Mouse (Mus musculus) spleen, postnatal 4 days (tissue): ENCODE measurements around the gene Snip1.

ENCODE experiments used
- DNase-seq, 2 experiments: peaks; one replicate each; pipeline ENCODE4 v3.0.0; 2022; ENCODE audit warnings: low spot score in 2 of 2

Snip1 gene

GRCm38 (mm10) chr4:125066490-125067370 is at the start of gene Snip1:
Gene Snip1, plus strand, starts transcription at chr4:125066672.
- peak; percentile 90 to 94 for DNase-seq

DNA sequence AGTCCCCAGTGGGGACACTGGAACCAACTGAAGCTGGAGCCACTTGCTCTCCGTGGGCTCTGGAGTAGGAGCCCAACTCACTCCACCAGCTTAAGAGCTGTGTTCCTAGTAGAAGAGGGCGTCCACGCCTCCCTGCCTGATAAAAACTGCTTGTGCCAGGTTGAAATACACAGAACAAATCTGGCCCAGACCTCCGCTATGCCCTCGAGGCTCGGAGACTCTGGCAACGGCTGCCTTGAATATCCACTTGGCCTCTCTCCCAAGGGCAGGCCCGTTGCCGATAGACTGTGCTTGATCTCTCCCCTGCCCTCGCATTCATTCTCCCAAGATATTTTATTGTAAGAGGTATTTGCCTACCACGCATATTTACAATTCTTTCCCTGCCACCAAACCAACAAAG is 49.0 kb upstream of the Snip1 start:
- no peak for DNase-seq

GRCm38 (mm10) chr4:125020780-125021538 is 45.5 kb upstream of the Snip1 start:
- no peak for DNase-seq

DNA sequence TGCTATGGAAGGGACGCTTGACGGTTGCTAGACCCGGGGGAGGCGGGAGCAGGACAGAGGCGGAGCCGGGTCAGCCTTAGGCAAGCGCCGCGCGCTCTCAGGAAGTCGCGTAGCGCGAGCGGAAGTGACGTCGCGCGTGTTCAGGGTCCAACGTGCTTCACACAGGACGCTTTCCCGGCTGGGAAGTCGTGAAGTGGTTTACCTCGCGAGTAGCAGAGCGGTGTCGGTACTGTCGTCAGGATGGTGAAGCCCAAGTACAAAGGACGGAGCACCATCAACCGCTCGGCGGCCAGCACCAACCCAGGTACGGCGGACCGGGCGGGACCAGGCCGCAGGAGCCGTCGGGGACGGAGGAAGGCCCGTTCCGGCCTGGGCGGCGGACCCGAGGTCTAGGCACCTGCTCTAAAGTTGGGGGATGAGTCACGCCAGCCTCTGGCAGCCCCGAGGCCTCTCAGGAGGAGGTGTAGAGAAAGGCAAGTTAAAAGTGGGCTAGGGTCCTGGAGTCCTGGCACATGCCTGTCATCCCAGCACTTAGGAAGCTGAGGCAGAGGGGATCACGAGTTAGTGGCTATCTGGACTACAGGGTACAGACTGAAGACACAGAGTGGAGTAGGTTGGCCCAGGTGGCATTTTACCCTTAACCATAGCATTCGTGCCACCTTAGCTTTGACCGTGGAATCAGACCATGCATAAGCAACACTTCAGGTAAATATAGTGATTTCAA is 36.4 kb upstream of the Snip1 start:
- DNase-seq, result peak; percentile 87 to 94

- DNase-seq, result no peak
Measured at GRCm38 (mm10) chr4:125034341-125034740, 32.1 kb upstream of the Snip1 start.

- DNase-seq, result no peak
Measured at GRCm38 (mm10) chr4:125044454-125044853, 22.0 kb upstream of the Snip1 start.

- no peak for DNase-seq
Measured at GRCm38 (mm10) chr4:125055385-125055784, 11.1 kb upstream of the Snip1 start.

GRCm38 (mm10) chr4:125056476-125056875 is 10.0 kb upstream of the Snip1 start:
- no peak for DNase-seq

- no peak for DNase-seq
Measured at GRCm38 (mm10) chr4:125057273-125057672, 9.2 kb upstream of the Snip1 start.

DNA sequence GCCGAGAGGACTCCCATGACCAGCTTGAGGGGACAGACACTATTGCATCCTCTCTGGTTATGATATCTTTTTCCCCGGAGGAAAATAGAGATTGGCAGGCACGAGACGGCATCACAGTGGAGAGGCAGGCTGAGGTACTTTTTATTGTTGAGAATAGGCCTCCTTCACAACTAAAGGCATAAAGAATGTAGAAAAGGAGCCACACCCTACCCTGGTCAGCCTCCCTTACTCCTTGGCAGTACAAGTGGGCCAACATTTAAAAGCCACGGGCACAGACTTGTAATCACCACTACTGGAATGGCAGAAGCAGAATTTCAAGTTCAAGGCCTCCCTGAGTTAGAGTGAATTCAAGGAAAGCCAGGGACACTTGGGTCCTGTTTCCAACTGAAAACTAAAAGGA is 8.4 kb upstream of the Snip1 start:
- DNase-seq, result no peak

DNA sequence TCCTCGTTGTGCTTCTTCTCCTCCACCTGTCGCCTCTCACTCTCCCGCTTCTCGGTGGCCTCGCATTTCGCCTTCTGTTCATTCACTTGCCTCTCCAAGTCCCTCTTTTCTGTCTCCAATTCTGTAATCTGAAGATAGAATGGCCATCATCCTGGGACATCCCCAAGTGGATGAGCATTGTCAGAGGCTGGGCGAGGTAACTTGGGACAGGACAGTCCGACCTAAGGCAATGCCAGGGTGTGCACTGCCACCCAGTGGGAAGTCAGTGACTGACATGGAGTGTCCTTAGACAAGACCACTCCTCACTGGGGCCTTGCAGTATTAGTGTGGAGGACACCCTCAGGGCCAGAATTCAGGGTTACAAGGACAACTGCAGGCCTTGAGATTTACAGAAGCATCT is 7.4 kb upstream of the Snip1 start:
- peak; percentile 41 to 71 for DNase-seq

DNA sequence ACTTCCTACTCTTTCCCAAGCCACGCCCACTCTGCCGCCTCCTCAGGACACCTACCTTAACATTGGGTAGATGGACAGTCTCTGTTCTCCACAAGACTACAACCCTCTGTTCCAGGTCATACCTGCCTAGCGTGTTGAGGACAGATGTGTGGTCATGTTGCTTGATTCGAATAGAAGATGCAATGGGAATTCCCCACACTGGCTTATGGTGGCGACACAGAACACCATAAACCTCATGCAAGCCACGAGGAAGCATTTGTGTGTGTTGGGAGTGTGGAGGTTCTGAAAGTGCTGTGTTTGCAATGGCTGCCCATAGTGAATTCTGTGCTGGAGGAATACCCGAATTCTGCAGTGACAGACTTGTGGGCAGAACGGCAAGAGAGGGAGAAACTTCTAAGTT is 2.6 kb upstream of the Snip1 start:
- DNase-seq, result no peak

GRCm38 (mm10) chr4:125065517-125066307 is 760 bp upstream of the Snip1 start, which contains the start of gene Dnali1:
Gene Dnali1, minus strand, starts transcription at chr4:125065703.
- peak; percentile 60 to 74 for DNase-seq

DNA sequence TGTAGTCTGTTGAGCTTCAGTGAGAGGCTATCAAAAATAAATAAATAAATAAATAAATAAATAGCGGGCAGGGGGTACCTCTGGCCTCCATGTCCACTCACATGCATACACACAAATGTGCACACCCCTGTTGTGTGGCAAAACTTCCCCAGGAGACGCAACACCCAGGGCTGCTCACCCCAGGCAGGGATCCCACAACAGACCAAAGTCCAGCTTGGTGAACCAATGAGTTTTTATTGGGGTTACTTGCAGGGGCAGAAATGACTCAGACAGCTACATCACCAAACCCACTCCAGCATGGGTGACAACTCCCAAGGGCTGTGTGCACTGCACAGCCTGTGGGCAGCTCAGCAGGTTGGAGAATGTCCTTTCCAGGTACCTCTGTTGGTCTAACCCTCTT is 11.2 kb downstream of the Snip1 start:
- DNase-seq, result no peak

- DNase-seq, result no peak
Measured at GRCm38 (mm10) chr4:125078698-125079097, 12.2 kb downstream of the Snip1 start.

GRCm38 (mm10) chr4:125084403-125085345 is 18.2 kb downstream of the Snip1 start, which contains the start of gene Meaf6:
Gene Meaf6, plus strand, starts transcription at chr4:125085134.
- DNase-seq, result peak; percentile 92 to 99

DNA sequence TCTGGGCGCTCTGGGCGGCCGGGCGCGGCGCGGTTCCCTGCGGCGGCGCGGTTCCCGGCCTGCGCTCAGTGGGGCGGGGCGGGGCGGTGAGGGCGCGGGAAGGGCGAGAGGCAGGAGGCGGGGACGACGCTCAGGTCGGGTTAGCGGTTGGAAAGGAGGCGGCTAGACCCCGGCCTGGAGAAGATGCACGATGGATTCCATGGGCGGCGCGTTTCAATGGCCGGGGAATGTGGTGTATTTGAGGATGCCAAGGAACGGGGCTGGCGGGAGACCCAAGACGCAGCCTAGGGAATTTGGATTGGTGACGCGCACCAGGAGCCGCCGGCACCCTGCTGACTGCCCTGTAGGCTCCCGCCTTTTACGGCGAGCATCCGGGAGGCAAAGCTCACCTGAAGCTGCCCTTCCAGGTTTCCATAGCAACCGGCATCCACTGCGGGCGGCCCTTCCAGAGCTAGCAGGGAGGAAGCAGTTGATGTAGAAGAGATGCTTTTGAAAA is 18.9 kb downstream of the Snip1 start:
- DNase-seq, result peak; percentile 82 to 92

- no peak for DNase-seq
Measured at GRCm38 (mm10) chr4:125093031-125093430, 26.6 kb downstream of the Snip1 start.

GRCm38 (mm10) chr4:125096066-125096465 is 29.6 kb downstream of the Snip1 start:
- DNase-seq, result no peak

- DNase-seq, result no peak
Measured at GRCm38 (mm10) chr4:125097412-125097811, 30.9 kb downstream of the Snip1 start.
